Mouse (Mus musculus): ENCODE results near the gene Adipoq. TPM values are rescaled to one million over a fixed set of nuclear protein-coding genes. Genes with fewer than 3 reads are reported as not detected.
"Not testable (repeated sequence)": the region's sequence is repeated elsewhere in the genome, so short reads cannot be mapped to it uniquely, and the experiment has no call there.

Gene Adipoq
- polyA plus RNA-seq, 1 experiment from 2014 or later: not detected

DNA sequence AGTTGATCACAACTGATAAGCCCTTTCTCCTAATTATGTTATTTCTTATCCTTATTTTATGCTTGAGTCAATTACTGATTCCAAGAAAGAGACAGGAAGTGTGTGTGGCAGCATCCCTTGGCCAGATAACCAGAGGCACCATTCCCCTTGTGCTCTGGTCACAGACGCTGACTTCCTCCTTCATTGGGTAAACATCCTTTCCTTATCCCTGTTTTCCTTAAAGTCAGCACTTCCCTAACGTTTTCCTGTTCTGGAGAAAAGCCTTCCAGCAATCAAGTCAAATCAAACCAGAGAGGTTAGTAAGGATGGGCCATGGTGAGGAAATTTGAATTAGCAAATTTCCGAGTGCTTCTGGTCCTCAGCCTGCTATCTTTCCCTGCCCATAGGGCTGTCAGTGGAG is 29.6 kb downstream of the Adipoq start:
- no peak for ATAC-seq (replicated peaks; ENCODE audit: low FRiP score)
- no peaks in the 10 kb centered on the region for H3K9me3 ChIP-seq (ENCODE audit: control insufficient read depth, low read length)
- H3K4me3 ChIP-seq (ENCODE audit: low read depth, low read length): no peak overlapping the region
- H3K36me3 ChIP-seq (ENCODE audit: control insufficient read depth, insufficient read depth, low read length): no peaks in the 10 kb centered on the region
- no peak overlapping the region for H3K4me2 ChIP-seq (ENCODE audit: low read depth, low read length, severe bottlenecking)
- no peak overlapping the region for H3K27ac ChIP-seq (ENCODE audit: low read depth, low read length)
- no peak overlapping the region for H3K9ac ChIP-seq (ENCODE audit: low read length)
- no peaks in the 10 kb centered on the region for H3K27me3 ChIP-seq (ENCODE audit: control insufficient read depth, insufficient read depth, low read length)
- 68% methylated on average over 3 of the region's 3 CpGs for WGBS
- DNase-seq (ENCODE audit: low spot score): no peak
- H3K4me1 ChIP-seq (replicated peaks; ENCODE audit: control insufficient read depth, insufficient read depth, low read length): no peaks in the 10 kb centered on the region

DNA sequence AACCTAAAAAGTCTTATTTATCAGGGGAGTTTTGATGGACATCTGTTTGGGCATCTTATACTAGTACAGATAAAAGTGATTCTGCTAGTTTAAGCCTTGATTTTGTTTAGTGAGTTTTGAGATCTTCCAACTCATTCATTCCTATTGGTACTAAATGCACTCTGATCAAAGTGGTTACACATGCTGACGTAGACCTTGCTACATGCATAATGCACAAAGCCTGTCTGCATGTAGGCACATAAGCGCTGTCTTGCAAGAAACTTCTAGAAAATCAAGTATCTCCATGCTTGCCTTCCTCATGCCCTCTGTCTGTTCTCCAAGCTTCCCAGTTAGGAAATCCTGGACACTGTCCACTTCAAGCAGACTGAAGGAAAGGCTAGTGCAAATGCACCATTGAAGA is 31.5 kb downstream of the Adipoq start:
- no peaks in the 10 kb centered on the region for H3K36me3 ChIP-seq (ENCODE audit: control insufficient read depth, insufficient read depth, low read length)
- H3K27me3 ChIP-seq (ENCODE audit: control insufficient read depth, insufficient read depth, low read length): no peaks in the 10 kb centered on the region
- no peaks in the 10 kb centered on the region for H3K9me3 ChIP-seq (ENCODE audit: control insufficient read depth, low read length)
- 93% methylated on average over 2 of the region's 2 CpGs for WGBS
- no peak overlapping the region for H3K4me2 ChIP-seq (ENCODE audit: low read depth, low read length, severe bottlenecking)
- no peak overlapping the region for H3K27ac ChIP-seq (ENCODE audit: low read depth, low read length)
- no peaks in the 10 kb centered on the region for H3K4me1 ChIP-seq (replicated peaks; ENCODE audit: control insufficient read depth, insufficient read depth, low read length)
- no peak overlapping the region for H3K4me3 ChIP-seq (ENCODE audit: low read depth, low read length)
- DNase-seq (ENCODE audit: low spot score): no peak
- no peak overlapping the region for H3K9ac ChIP-seq (ENCODE audit: low read length)
- ATAC-seq (replicated peaks; ENCODE audit: low FRiP score): no peak

DNA sequence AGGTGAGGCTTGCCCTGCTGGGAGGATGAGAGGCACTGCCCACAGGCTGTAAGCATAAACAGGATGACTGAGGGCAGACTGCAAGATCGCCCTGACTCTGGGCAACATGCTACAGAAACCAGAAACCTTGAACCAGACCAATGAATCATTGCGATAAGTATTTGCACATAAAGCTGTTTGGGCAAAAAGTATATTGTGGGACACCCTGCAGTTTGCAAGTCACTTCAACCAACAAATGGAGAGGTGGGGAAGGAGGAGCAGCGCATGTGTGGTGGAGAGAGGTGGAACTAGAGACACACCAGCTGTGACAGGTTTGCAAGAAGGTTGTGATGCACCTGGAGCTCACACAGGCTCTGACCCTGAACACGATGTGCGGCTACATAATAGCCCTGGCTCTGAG is 32.5 kb downstream of the Adipoq start:
- Histone ChIP-seq H3K27ac (ENCODE audit: low read depth, low read length) (no peak overlapping the region), H3K36me3 (ENCODE audit: control insufficient read depth, insufficient read depth, low read length) (no peaks in the 10 kb centered on the region), H3K9me3 (ENCODE audit: control insufficient read depth, low read length) (no peaks in the 10 kb centered on the region), H3K4me2 (ENCODE audit: low read depth, low read length, severe bottlenecking) (no peak overlapping the region), H3K27me3 (ENCODE audit: control insufficient read depth, insufficient read depth, low read length) (no peaks in the 10 kb centered on the region), H3K9ac (ENCODE audit: low read length) (no peak overlapping the region), H3K4me3 (ENCODE audit: low read depth, low read length) (no peak overlapping the region), H3K4me1 (replicated peaks; ENCODE audit: control insufficient read depth, insufficient read depth, low read length) (no peaks in the 10 kb centered on the region)
- no peak for DNase-seq (ENCODE audit: low spot score)
- 96% methylated on average over 5 of the region's 5 CpGs for WGBS
- no peak for ATAC-seq (replicated peaks; ENCODE audit: low FRiP score)

DNA sequence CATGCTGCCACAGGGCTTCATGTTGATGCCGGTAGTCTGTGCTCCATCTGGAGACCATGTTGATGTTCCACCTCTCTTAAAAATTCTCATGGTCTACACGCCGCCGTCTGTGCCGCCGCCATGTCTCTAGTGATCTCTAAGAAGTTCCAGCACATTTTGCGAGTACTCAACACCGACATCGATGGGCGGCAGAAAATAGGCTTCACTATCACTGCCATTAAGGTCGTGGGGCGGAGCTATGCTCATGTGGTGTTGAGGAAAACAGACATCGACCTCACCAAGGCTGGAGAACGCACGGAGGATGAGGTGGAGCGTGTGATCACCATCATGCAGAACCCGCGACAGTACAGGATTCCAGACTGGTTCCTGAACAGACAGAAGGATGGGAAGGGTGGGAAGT is 33.1 kb downstream of the Adipoq start:
- not testable (repeated sequence) for H3K4me3 ChIP-seq (ENCODE audit: low read depth, low read length); H3K36me3 ChIP-seq (ENCODE audit: control insufficient read depth, insufficient read depth, low read length); H3K4me2 ChIP-seq (ENCODE audit: low read depth, low read length, severe bottlenecking); H3K27me3 ChIP-seq (ENCODE audit: control insufficient read depth, insufficient read depth, low read length); H3K27ac ChIP-seq (ENCODE audit: low read depth, low read length); DNase-seq (ENCODE audit: low spot score); ATAC-seq (replicated peaks; ENCODE audit: low FRiP score); H3K9ac ChIP-seq (ENCODE audit: low read length); H3K9me3 ChIP-seq (ENCODE audit: control insufficient read depth, low read length); H3K4me1 ChIP-seq (replicated peaks; ENCODE audit: control insufficient read depth, insufficient read depth, low read length)
- 93% methylated on average over 18 of the region's 18 CpGs for WGBS

DNA sequence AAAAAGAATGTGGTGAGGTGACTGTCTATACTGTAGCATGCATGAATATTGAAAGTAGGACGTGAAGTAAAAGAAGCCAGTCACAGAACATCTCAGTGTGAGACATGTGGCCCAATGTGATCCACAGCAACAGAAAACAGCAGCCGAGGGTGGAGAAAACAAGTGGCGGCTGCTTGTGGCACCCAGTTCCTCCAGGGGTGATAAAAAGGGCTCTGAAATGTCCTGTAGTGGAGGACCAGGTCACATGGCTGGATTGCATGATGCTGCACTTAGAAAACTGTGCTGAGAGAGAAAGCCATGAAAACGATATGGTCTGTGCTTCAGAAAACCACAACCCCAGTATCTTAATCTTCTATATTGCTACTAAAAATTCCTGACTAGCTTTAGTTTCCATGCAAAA is 34.7 kb downstream of the Adipoq start:
- Histone ChIP-seq H3K27ac (ENCODE audit: low read depth, low read length) (no peak overlapping the region), H3K4me2 (ENCODE audit: low read depth, low read length, severe bottlenecking) (no peak overlapping the region), H3K9me3 (ENCODE audit: control insufficient read depth, low read length) (no peaks in the 10 kb centered on the region), H3K36me3 (ENCODE audit: control insufficient read depth, insufficient read depth, low read length) (no peaks in the 10 kb centered on the region), H3K4me3 (ENCODE audit: low read depth, low read length) (no peak overlapping the region), H3K27me3 (ENCODE audit: control insufficient read depth, insufficient read depth, low read length) (no peaks in the 10 kb centered on the region), H3K9ac (ENCODE audit: low read length) (no peak overlapping the region), H3K4me1 (replicated peaks; ENCODE audit: control insufficient read depth, insufficient read depth, low read length) (no peaks in the 10 kb centered on the region)
- DNase-seq (ENCODE audit: low spot score): no peak
- ATAC-seq (replicated peaks; ENCODE audit: low FRiP score): no peak
- 83% methylated on average over 4 of the region's 4 CpGs for WGBS

DNA sequence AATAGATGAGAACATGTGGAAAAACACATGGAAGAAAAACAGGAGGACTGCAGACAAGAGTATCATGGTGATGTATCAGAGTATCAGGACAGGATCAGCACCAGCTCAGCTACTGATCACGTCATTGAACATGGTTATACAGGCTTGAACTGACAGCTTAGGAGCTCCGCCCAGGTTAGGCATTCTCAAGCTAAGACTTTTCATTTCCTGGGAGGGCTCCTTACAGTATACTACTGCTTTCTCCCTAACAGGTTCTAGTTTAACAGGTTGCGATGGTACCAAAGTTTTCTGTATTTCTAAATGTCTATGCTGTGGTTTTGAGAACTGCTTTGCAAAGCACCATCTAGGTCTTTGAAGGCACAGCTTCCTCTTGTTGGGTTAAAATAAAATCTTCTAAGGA is 35.2 kb downstream of the Adipoq start:
- Histone ChIP-seq H3K9me3 (ENCODE audit: control insufficient read depth, low read length) (no peaks in the 10 kb centered on the region), H3K27me3 (ENCODE audit: control insufficient read depth, insufficient read depth, low read length) (no peaks in the 10 kb centered on the region), H3K4me3 (ENCODE audit: low read depth, low read length) (no peak overlapping the region), H3K4me2 (ENCODE audit: low read depth, low read length, severe bottlenecking) (no peak overlapping the region), H3K9ac (ENCODE audit: low read length) (no peak overlapping the region), H3K27ac (ENCODE audit: low read depth, low read length) (no peak overlapping the region), H3K4me1 (replicated peaks; ENCODE audit: control insufficient read depth, insufficient read depth, low read length) (no peaks in the 10 kb centered on the region), H3K36me3 (ENCODE audit: control insufficient read depth, insufficient read depth, low read length) (no peaks in the 10 kb centered on the region)
- WGBS: 76% methylated on average over 3 of the region's 3 CpGs
- DNase-seq (ENCODE audit: low spot score): no peak
- no peak for ATAC-seq (replicated peaks; ENCODE audit: low FRiP score)

DNA sequence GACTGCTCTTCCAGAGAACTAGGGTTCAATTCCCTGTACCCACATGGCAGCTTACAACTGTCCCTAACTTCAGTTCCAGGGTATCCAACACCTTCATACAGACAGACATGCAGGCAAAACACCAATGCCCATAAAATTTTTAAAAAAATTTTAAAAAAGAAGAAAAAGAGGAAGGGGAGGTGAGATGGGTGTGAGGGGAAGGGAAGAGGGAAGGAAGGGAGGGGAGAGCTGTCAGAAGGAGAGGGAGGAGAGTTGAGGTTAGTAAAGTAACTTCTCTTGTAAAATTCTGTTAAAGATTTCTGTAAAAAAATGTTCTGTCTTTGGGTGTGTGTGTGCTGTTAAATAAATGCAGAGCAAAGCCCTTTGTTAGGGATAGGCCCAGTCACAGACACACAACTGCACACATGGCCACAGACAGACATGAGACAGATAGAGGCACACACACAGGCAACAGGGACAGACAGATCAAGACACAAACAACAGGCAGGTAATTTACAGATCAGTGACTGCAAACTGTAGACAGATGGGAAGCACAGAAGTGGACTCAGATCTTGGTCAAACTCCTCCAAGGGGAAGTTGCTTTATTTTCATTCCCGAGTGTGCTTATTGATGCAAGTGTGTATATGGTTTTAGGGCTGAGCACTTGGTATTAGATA is 35.7 kb downstream of the Adipoq start:
- no peaks in the 10 kb centered on the region for H3K4me1 ChIP-seq (replicated peaks; ENCODE audit: control insufficient read depth, insufficient read depth, low read length)
- H3K9ac ChIP-seq (ENCODE audit: low read length): no peak overlapping the region
- no peak overlapping the region for H3K27ac ChIP-seq (ENCODE audit: low read depth, low read length)
- ATAC-seq (replicated peaks; ENCODE audit: low FRiP score): no peak
- H3K4me3 ChIP-seq (ENCODE audit: low read depth, low read length): no peak overlapping the region
- no peaks in the 10 kb centered on the region for H3K9me3 ChIP-seq (ENCODE audit: control insufficient read depth, low read length)
- no peak overlapping the region for H3K4me2 ChIP-seq (ENCODE audit: low read depth, low read length, severe bottlenecking)
- H3K27me3 ChIP-seq (ENCODE audit: control insufficient read depth, insufficient read depth, low read length): no peaks in the 10 kb centered on the region
- 83% methylated on average over 1 of the region's 1 CpGs for WGBS
- DNase-seq (ENCODE audit: low spot score): no peak
- no peaks in the 10 kb centered on the region for H3K36me3 ChIP-seq (ENCODE audit: control insufficient read depth, insufficient read depth, low read length)

DNA sequence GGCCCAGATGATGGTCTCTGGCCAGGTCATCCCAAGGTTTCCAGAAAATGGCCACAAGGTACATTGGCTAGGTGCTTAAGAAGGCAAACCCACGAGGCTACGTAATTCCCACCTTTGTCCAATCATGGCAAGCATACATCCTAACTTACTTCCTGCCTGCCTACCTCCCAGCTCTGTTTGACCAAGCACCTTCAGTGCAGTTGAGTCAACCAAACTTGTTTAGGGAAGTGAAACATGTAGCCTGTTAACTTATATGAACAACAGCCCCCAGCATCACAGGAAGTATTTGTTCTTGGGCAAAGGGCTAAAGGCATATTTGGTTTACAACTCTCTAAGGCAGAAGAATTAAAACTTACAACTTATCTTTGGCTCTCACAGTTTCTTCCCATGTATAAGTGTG is 39.5 kb downstream of the Adipoq start:
- Histone ChIP-seq H3K9ac (ENCODE audit: low read length) (no peak overlapping the region), H3K4me2 (ENCODE audit: low read depth, low read length, severe bottlenecking) (no peak overlapping the region), H3K9me3 (ENCODE audit: control insufficient read depth, low read length) (no peaks in the 10 kb centered on the region), H3K4me1 (replicated peaks; ENCODE audit: control insufficient read depth, insufficient read depth, low read length) (no peaks in the 10 kb centered on the region), H3K27ac (ENCODE audit: low read depth, low read length) (no peak overlapping the region), H3K36me3 (ENCODE audit: control insufficient read depth, insufficient read depth, low read length) (no peaks in the 10 kb centered on the region), H3K4me3 (ENCODE audit: low read depth, low read length) (no peak overlapping the region), H3K27me3 (ENCODE audit: control insufficient read depth, insufficient read depth, low read length) (no peaks in the 10 kb centered on the region)
- DNase-seq (ENCODE audit: low spot score) (no peak), ATAC-seq (replicated peaks; ENCODE audit: low FRiP score) (no peak)
- WGBS: 92% methylated on average over 2 of the region's 2 CpGs

DNA sequence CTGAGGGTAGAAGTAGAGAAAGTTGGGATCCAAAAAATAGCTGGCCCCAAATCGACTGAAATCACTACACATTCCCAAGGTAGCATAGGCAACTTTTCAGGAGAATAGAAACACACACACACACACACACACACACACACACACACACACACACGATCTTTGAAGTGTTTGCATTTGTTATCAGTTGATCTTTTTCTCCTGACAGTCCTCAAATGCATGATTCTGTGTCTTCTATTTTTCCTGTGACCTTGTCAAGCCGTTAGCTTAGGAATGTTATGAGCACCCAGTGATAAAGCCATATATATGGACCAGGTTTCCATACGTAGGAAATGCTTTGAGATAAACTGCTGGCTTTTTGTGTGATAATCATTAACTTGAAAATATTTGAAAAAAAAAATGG is 40.1 kb downstream of the Adipoq start:
- no peak overlapping the region for H3K4me3 ChIP-seq (ENCODE audit: low read depth, low read length)
- H3K9me3 ChIP-seq (ENCODE audit: control insufficient read depth, low read length): no peaks in the 10 kb centered on the region
- ATAC-seq (replicated peaks; ENCODE audit: low FRiP score): no peak
- no peak overlapping the region for H3K4me2 ChIP-seq (ENCODE audit: low read depth, low read length, severe bottlenecking)
- no peak overlapping the region for H3K27ac ChIP-seq (ENCODE audit: low read depth, low read length)
- H3K4me1 ChIP-seq (replicated peaks; ENCODE audit: control insufficient read depth, insufficient read depth, low read length): no peaks in the 10 kb centered on the region
- 84% methylated on average over 4 of the region's 4 CpGs for WGBS
- no peak overlapping the region for H3K9ac ChIP-seq (ENCODE audit: low read length)
- H3K27me3 ChIP-seq (ENCODE audit: control insufficient read depth, insufficient read depth, low read length): no peaks in the 10 kb centered on the region
- DNase-seq (ENCODE audit: low spot score): no peak
- H3K36me3 ChIP-seq (ENCODE audit: control insufficient read depth, insufficient read depth, low read length): no peaks in the 10 kb centered on the region

All from forebrain, embryonic 11.5 days (tissue).